Mouse (Mus musculus) v-Abl transformed pro-B cells (cell line): Measurements from ENCODE around the gene Ptrh2.

Experiments used
- in situ Hi-C, 2 experiments: fragments of 400-800 bp; cut with MboI; formaldehyde crosslinking; loops; one replicate each; pipeline ENCODE4 v1.15.1; 2025; ENCODE audit not compliant: unreplicated experiment in 2 of 2

Ptrh2 gene

GRCm38 (mm10) chr11:86664406-86664805 lies 19.4 kb upstream of the Ptrh2 start:
- in situ Hi-C loops, result loop anchor here (25.0 kb wide), 3 partner anchors 348 to 827 kb away; partner anchors contain the start of genes Gm11444 (in 1 of the 2) and Tbx2 (in 1 of the 2)

DNA sequence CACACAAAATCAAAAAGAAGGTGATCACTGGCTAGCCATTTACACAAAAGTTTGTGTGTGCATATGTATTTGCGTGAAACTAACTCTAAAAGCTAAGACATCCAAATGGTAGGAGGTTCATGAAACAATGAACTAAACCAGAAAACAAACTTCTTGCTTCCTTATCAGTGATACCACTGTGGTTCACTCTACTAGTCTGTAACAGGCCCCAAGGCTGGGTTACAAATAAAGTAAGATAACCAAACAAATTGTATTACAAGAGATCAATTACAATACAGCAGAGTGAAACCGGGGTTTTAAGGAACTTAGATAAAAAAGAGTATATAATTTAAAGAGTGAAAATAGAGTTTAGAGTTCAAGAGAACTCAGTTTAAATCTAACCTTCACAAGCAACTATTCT lies 16.2 kb upstream of the Ptrh2 start:
- in situ Hi-C loops, result loop anchor here (25.0 kb wide), 3 partner anchors 345 to 830 kb away; partner anchors contain the start of genes Gm11444 (in 1 of the 2) and Tbx2 (in 1 of the 2)

DNA sequence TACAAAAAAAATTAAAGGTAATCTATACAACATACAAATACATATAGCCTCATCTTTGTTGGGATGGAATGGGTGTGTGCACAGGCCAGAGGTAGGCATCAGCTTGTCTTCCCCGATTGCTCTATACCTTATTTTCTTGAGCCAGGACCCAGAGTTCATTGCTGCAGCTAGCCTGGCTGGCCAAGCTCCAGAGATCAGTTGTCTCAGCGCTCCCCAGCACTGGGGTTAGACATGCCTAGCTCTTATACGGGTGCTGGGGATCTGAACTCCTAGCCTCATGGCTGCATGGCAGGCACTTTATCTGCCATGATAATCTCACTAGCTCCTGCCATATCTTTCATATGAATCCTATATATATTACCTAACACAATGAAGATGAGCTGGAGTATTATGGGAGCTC lies 15.6 kb upstream of the Ptrh2 start:
- in situ Hi-C loops, result loop anchor here (25.0 kb wide), 3 partner anchors 344 to 831 kb away; partner anchors contain the start of genes Gm11444 (in 1 of the 2) and Tbx2 (in 1 of the 2)

DNA sequence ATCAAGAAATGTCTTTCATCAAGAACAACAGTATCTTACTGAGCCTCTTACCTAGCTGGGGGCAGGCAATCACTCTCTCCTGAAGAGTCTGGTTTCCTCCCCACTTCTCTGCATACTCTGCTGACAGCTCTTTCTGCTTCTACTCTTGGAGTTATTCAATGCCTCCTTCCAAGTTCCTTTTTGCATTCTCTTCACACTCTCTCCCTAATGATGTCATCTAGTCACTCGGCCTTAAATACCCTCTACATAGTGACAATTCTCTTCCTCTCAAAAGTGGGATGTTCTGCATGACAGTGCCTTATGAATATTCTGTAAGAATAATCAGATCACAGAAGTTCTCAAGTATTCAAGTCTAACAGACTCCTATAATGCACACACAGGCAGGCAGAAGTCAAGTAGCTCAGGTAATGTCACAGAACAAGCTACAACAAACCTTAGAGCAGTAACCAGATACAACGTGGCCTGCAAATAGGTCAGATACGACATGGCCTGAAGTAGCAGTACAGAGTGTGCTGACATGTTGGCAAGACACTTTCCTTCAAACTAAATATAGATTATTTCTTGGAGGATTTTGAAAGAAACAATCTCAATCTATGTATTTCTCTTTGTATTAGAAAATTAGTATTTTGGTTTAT lies 12.6 kb upstream of the Ptrh2 start:
- in situ Hi-C loops, result loop anchor here (25.0 kb wide), 3 partner anchors 341 to 834 kb away; partner anchors contain the start of genes Gm11444 (in 1 of the 2) and Tbx2 (in 1 of the 2)

- in situ Hi-C loops, result loop anchor here (25.0 kb wide), 3 partner anchors 340 to 835 kb away; partner anchors contain the start of genes Gm11444 (in 1 of the 2) and Tbx2 (in 1 of the 2)
Observed at GRCm38 (mm10) chr11:86672772-86673171, 11.0 kb upstream of the Ptrh2 start.

DNA sequence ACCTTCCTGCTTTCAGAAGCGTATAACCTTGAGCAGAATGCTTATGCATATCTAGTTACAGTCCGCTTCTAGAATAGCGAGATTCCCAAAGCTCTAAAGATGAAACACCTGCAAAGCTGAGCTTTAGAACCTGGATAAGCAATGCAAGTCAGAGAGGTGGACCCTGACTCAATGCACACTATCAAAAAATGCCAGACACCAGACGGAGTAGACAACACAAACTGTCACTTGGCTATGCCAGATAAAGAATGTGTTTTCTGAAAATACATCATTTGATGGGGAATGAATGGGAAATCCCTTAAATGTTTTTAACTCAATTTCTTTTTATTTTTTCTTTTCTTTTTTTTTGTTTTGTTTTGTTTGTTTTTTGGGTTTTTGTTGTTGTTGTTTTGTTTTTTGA lies 8.3 kb upstream of the Ptrh2 start:
- in situ Hi-C loops, result no loop called here

DNA sequence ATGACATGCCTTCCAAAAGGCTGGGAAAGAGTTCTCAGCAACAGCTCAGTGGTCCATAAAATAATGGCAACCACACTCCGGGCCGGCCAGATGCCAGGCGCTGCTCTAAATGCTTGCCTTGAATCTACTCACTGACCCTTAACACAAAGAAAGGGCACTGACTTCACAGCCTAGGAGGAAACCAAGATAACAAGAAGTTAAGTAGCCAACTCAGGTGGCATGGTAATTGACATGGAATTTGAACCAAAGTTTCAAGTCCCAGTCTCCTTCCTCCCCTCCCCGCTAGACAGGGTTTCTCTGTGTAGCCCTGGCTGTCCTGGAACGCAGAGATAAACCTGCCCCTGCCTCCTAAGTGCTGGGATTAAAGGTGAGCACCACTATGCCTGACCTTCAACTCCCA lies 4.8 kb upstream of the Ptrh2 start:
- in situ Hi-C loops, result no loop called here

- in situ Hi-C loops, result loop anchor here in 1 of 2 experiments (5.0 kb wide), 1 partner anchor 82 kb away; no protein-coding TSS in a partner anchor
Observed at GRCm38 (mm10) chr11:86680729-86681128, 3.1 kb upstream of the Ptrh2 start.

DNA sequence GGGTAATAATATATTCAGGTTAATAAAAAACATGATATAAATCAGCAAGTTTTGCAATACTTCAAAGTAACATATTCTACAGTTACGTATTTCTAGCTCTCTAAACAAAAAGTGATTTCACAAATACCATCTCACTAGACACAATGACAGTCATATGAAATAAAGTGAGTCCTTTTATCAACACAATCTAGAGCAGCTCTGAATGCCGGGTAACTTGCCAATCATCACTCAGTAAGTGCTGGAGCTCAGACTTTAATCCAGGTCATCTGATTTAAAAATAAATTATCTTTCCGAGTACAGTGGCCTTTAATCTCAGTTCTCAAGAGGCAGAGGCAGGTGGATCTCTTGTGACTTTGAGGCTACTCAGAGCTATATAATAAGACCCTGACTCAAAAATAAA lies 2.4 kb upstream of the Ptrh2 start:
- in situ Hi-C loops, result loop anchor here in 1 of 2 experiments (5.0 kb wide), 1 partner anchor 81 kb away; no protein-coding TSS in a partner anchor

DNA sequence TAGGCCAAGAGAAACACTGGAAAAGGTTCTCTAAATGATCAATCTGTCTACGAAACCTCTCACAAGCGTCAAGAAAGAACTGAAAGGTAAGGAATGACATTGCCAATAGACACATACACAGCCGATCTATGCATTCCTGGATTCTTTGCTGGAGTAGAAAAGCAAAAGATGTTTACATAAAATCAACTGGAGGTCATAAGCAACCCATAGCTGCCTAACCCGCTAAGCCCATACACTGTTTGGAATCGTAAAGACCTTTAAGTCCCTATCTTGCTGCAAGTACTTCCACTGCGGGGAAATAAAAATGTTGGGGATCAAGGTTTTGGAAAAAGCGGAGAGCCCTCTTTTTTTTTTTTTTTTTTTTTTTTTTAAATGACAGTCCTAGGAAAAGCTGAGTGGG lies 924 bp upstream of the Ptrh2 start:
- in situ Hi-C loops, result loop anchor here in 1 of 2 experiments (5.0 kb wide), 1 partner anchor 79 kb away; no protein-coding TSS in a partner anchor

DNA sequence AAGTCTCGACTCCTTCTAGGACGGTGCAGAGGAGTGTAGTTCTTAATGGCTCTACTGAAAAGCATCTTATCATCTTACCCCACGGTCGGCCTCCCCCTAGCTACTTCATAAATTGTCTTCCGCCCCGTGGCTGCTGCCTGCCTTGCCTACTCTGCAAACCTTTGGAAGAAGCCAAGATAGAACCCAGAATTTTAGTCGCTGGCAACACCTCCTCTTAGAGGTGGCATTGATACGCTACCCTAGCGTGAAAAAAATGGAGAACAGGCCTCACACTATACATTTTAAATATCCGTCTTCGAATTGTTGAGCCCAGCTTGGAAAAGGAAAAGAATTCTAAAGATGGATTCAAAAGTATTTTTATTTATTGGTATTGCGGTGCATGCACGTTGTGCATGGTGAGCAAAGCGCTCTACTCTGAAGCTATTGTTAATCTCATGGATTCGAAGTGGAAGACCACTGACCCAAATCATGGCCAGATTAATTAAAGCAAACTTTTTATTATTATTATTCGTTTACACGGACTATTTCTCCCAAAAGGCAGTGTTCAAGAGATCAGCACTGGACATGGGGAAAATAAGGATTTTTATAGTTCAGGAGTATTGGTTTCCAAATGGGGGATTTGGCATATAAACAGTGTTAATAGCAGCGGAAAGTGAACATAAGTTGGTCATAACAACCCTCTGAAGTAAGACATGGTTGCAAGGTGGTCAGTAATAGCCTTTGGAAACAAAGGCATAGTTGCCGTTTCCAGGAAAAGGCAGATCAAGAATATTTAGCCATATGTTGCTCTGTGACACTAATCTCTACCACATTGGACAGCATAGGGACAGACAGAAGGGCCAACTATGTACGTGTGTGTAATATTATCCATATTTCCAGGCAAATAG lies 584 bp downstream of the Ptrh2 start:
- in situ Hi-C loops, result loop anchor here in 1 of 2 experiments (5.0 kb wide), 1 partner anchor 78 kb away; no protein-coding TSS in a partner anchor

DNA sequence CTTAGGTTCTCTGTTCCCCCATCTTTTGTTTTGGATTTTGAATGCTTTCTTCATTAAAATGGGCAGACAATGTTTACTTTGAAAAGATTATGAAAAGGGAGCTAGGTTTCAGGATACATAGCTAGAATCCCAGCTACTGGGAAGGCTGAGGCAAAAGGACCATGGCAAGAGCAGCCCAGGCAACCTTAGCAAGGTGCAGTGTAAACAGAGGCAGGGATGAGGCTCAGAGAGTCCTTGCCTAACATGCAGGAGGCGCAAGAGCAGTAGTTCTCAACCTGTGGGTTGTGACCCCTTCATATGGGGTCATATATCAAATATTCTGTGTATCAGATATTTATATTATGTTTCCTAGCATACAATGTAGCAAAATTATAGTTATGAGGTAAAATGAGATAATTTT lies 1.6 kb downstream of the Ptrh2 start:
- in situ Hi-C loops, result no loop called here

DNA sequence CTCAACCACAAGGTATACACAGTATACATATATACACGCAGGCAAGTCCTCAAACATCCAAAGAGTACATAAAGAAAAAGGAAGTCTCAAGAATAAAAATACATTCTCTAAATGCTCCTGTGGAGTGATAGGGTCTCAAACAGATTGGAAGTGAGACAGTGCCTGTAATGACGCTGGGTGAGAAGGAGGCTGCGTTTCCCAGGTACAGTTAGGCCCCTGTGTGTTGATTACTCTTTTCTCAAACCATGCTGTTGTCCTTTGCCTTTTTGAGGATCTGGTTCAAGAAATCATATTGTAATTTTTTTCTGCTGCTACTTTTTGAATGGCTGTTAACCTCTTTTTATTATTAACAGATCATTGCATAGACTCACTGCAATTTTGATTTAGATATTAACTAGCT lies 6.6 kb downstream of the Ptrh2 start:
- in situ Hi-C loops, result no loop called here

GRCm38 (mm10) chr11:86691482-86691881 lies 7.7 kb downstream of the Ptrh2 start:
- in situ Hi-C loops, result no loop called here

- in situ Hi-C loops, result no loop called here
Observed at GRCm38 (mm10) chr11:86691956-86692355, 8.2 kb downstream of the Ptrh2 start.

DNA sequence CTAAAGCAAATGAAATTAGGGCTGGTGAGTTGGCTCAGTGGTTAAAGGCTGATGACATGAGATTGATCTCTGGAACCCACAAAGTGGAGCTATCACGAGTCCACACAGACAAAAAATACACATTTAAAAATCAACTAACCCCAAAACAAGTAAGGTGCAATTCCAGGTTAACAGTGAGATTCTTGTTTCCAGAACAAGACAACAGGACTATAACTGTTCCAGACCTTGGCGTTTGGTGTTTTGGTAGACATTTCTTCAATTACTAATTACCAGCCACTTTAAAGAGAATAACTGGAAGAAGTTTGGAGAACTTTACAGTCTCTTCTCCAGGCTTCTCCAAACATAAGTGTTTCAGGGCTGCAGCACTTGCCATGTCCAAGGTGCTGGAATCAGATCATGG lies 8.8 kb downstream of the Ptrh2 start:
- in situ Hi-C loops, result no loop called here

DNA sequence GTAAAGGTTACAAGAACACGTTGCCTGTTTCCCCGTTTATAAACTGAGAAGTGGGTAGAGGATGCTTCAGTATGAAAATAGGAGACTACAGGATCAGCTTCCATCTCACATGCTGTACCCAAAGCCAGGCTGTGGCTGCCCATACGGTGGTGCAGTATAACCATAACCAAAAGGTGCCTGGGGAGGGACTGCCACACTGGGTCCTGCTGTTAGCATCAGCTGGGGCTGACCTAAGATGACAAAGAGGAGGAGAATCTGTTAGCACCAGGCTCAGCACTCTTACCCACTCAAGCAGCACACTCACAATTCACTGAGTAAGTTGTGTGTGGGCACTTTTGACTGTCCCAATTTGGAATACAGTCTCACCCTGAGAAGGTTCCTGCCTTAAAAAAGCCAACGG lies 11.7 kb downstream of the Ptrh2 start:
- in situ Hi-C loops, result no loop called here

- in situ Hi-C loops, result loop anchor here in 1 of 2 experiments (10.0 kb wide), 1 partner anchor 416 kb away; no protein-coding TSS in a partner anchor
Observed at GRCm38 (mm10) chr11:86701151-86701550, 17.4 kb downstream of the Ptrh2 start.

- in situ Hi-C loops, result loop anchor here in 1 of 2 experiments (5.0 kb wide), 1 partner anchor 43 kb away; the partner anchor contains the start of gene Cltc
Observed at GRCm38 (mm10) chr11:86714606-86715005, 30.8 kb downstream of the Ptrh2 start.

DNA sequence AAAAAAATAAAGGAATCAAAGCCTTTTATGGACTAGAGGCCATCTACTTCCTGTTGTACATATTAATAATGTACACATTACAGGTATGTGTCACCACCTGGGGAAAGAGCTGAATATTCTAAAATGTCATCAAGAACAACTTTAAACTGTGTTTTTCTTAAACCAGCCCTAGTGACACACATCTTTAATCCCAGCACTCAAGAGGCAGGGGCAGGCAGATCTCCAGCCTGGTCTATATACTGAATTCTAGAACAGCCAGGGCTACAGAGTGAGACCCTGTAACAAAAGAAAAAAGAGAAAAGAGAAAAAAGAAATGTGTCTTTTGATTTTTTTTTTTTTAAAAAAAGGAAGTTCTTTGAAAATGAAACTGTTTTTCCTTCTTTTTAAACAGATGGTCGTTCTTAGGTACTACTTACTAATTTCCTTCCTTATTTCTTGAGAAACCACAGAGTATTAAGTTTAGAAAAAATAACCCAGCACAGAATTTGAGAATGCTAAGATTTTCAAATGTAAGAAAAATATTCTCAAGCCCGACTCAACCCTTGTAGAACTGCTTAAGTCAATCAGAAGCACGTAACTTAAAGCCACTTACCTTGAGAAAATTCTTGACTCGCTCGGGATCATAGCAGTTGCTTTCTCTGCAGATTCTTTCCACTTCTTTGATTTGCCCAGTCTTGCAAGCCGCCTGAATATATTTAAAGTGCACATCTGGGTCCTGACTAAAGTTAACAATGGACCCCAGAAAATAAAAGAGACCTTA lies 33.7 kb downstream of the Ptrh2 start:
- in situ Hi-C loops, result loop anchor here in 1 of 2 experiments (5.0 kb wide), 1 partner anchor 40 kb away; the partner anchor contains the start of gene Cltc
